Mouse (Mus musculus): ENCODE data around the gene Gm19935. TPM values are rescaled to one million over a fixed set of nuclear protein-coding genes. Genes with fewer than 3 reads are reported as not detected.

Gene Gm19935
- total RNA-seq, 2 experiments from 2014 or later = 1.4 TPM

GRCm38 (mm10) chr8:90832576-90833289, 15.5 kb upstream of the Gm19935 start:
- no peak for DNase-seq (ENCODE audit: low spot score in 2 of 2)
- intact Hi-C loops (cut with DNase I) = no loop called here

GRCm38 (mm10) chr8:90830980-90831379, 13.8 kb upstream of the Gm19935 start:
- no peak for DNase-seq (ENCODE audit: low spot score in 2 of 2)
- intact Hi-C loops (cut with DNase I) = no loop called here

- DNase-seq (ENCODE audit: low spot score in 2 of 2) = no peak
- intact Hi-C loops (cut with DNase I) = loop anchor here (2.0 kb wide), 3 partner anchors 39 to 191 kb away; no protein-coding TSS in a partner anchor
These were observed 12.6 kb upstream of the Gm19935 start for GRCm38 (mm10) chr8:90829825-90830224.

GRCm38 (mm10) chr8:90828987-90829740, 12.0 kb upstream of the Gm19935 start:
- DNase-seq (ENCODE audit: low spot score in 2 of 2) = peak; percentile 24 to 29

GRCm38 (mm10) chr8:90828181-90828986, 11.2 kb upstream of the Gm19935 start, which contains the start of gene Chd9:
Gene Chd9, plus strand, starts transcription at chr8:90828352.
- peak; percentile 97 to 98 for DNase-seq (ENCODE audit: low spot score in 2 of 2)
- intact Hi-C loops (cut with DNase I) = loop anchor here (1.0 to 2.0 kb wide), 5 partner anchors 40 to 192 kb away; no protein-coding TSS in a partner anchor

More at GRCm38 (mm10) chr8:90828987-90829740, 12.0 kb upstream of the Gm19935 start:
- intact Hi-C loops (cut with DNase I) = loop anchor here (1.0 to 2.0 kb wide), 5 partner anchors 40 to 192 kb away; no protein-coding TSS in a partner anchor

- DNase-seq (ENCODE audit: low spot score in 2 of 2) = no peak
- intact Hi-C loops (cut with DNase I) = no loop called here
These were observed 8.3 kb upstream of the Gm19935 start for GRCm38 (mm10) chr8:90825459-90825871.

- intact Hi-C loops (cut with DNase I) = no loop called here
- no peak for DNase-seq (ENCODE audit: low spot score in 2 of 2)
These were observed 5.2 kb upstream of the Gm19935 start for GRCm38 (mm10) chr8:90822443-90822842.

- DNase-seq (ENCODE audit: low spot score in 2 of 2) = no peak
- intact Hi-C loops (cut with DNase I) = no loop called here
These were observed 3.1 kb upstream of the Gm19935 start for GRCm38 (mm10) chr8:90820321-90820696.

GRCm38 (mm10) chr8:90819561-90820320, 2.5 kb upstream of the Gm19935 start:
- DNase-seq (ENCODE audit: low spot score in 2 of 2) = no peak
- intact Hi-C loops (cut with DNase I) = no loop called here

GRCm38 (mm10) chr8:90816061-90816882, 921 bp downstream of the Gm19935 start:
- no peak for DNase-seq (ENCODE audit: low spot score in 2 of 2)
- intact Hi-C loops (cut with DNase I) = no loop called here

GRCm38 (mm10) chr8:90813602-90814320, 3.4 kb downstream of the Gm19935 start:
- no peak for DNase-seq (ENCODE audit: low spot score in 2 of 2)
- intact Hi-C loops (cut with DNase I) = no loop called here

GRCm38 (mm10) chr8:90799473-90799872, 17.7 kb downstream of the Gm19935 start:
- no peak for DNase-seq (ENCODE audit: low spot score in 2 of 2)
- intact Hi-C loops (cut with DNase I) = loop anchor here (10.0 kb wide), 1 partner anchor 455 kb away; the partner anchor contains the start of gene Tox3

GRCm38 (mm10) chr8:90794990-90795861, 22.0 kb downstream of the Gm19935 start:
- intact Hi-C loops (cut with DNase I) = loop anchor here (10.0 kb wide), 1 partner anchor 450 kb away; the partner anchor contains the start of gene Tox3

GRCm38 (mm10) chr8:90793710-90794109, 23.5 kb downstream of the Gm19935 start:
- intact Hi-C loops (cut with DNase I) = loop anchor here (1.0 to 10.0 kb wide), 3 partner anchors 449 to 943 kb away; partner anchors contain the start of gene Tox3
- peak; percentile 75 to 81 for DNase-seq (ENCODE audit: low spot score in 2 of 2)

More at GRCm38 (mm10) chr8:90794990-90795861, 22.0 kb downstream of the Gm19935 start:
- DNase-seq (ENCODE audit: low spot score in 2 of 2) = peak; percentile 16 to 48

GRCm38 (mm10) chr8:90791616-90792015, 25.6 kb downstream of the Gm19935 start:
- DNase-seq (ENCODE audit: low spot score in 2 of 2) = no peak
- intact Hi-C loops (cut with DNase I) = loop anchor here (2.0 to 10.0 kb wide), 2 partner anchors 447 to 941 kb away; partner anchors contain the start of gene Tox3

- intact Hi-C loops (cut with DNase I) = no loop called here
- no peak for DNase-seq (ENCODE audit: low spot score in 2 of 2)
These were observed 47.4 kb downstream of the Gm19935 start for GRCm38 (mm10) chr8:90769791-90770190.

All from left cerebral cortex, postnatal 36 days (tissue).